Mouse (Mus musculus) heart, postnatal 0 days (tissue): ENCODE measurements around the gene F2r.

ENCODE experiments used
- CTCF ChIP-seq: IDR thresholded peaks from 2 replicates; pipeline ENCODE4 v1.5.1; 2016; ENCODE audit warnings: antibody characterized with exemption, control low read depth, low read depth
- EP300 ChIP-seq: IDR thresholded peaks from 2 replicates; pipeline ENCODE4 v1.6.1; 2016; ENCODE audit warnings: antibody characterized with exemption, low read depth

GRCm38 (mm10) chr13:95647248-95647647, 29.0 kb upstream of the F2r start:
- TF ChIP-seq CTCF: no peak
- TF ChIP-seq EP300: no peak
